Mouse (Mus musculus) brain, embryonic 14.5 days (tissue): ENCODE measurements around the gene Nsun3.

Experiments
- CTCF ChIP-seq: fragments of 200-500 bp; IDR thresholded peaks from 2 replicates; pipeline ENCODE4 v1.5.1; 2012; ENCODE audit warnings: inconsistent platforms, mild to moderate bottlenecking, moderate library complexity, borderline replicate concordance; ENCODE audit not compliant: insufficient read depth, insufficient read length; ENCODE audit errors: extremely low read depth
- POLR2A ChIP-seq: fragments of 200-500 bp; IDR thresholded peaks from 2 replicates; pipeline ENCODE4 v1.6.1; 2012; ENCODE audit warnings: mild to moderate bottlenecking, inconsistent platforms, borderline replicate concordance; ENCODE audit not compliant: poor library complexity, insufficient read depth, insufficient read length, severe bottlenecking; ENCODE audit errors: extremely low read depth

DNA sequence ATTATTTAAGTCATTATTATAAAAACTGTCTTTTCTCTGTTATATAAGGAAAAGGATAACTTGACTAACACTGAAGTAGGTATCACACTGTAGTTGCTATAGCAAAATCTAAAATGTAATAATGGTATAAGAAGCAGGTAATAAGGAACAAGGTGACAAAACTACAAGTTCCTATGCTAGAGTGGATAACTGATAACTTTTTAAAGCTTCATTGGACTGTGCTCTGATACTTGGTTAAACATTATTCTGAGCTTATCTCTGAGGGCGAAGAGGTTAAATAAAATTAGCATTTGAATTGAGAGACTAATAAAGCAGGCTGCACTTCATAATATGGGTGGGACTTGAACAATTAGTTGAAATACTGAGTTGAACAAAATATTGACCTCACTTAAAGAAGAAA is 33.0 kb downstream of the Nsun3 start:
- TF ChIP-seq CTCF (no peak), POLR2A (no peak)
